Mouse (Mus musculus): ENCODE data around the gene Gm4201. TPM values are rescaled to one million over a fixed set of nuclear protein-coding genes. Genes with fewer than 3 reads are reported as not detected.

Gm4201 gene
- not detected in 2 replicates for polyA plus RNA-seq (2015; fragmentation: Nextera tagmentation; extraction: Ambion mirVana)

DNA sequence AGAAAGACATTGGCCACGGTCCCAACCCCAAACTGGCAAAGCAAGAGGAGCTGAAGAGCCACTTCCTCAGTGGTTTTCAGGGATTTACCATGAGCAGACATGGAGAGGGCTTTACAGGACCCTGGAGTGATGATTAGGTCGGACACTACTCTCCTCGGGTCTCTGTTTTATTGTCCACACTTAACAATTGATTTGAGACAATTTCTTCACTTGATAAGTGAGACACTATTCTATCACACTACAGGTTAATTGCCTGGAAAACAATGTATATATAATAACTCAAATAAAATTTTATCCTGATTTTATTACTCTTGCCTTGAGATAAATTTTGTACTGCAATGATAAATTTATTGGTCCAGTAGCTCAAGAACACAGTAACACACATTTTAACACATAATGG lies at the start of gene Gm4201:
TSS of gene Gm4201 (minus strand) at position 101 of the 400 bp plus-strand sequence.

GRCm38 (mm10) chr7:22588027-22588426 lies 22.9 kb upstream of the Gm4201 start, which contains the start of gene Gm4565:
Gm4565 (minus strand) TSS chr7:22588127.

GRCm38 (mm10) chr7:22534787-22535186 lies 30.4 kb downstream of the Gm4201 start, which contains the start of gene Gm8677:
Gm8677 (minus strand) TSS chr7:22534887.

GRCm38 (mm10) chr7:22522667-22523066 lies 42.5 kb downstream of the Gm4201 start, which contains the start of gene Vmn1r152:
Vmn1r152 (plus strand) TSS chr7:22522967.

Other genes with a start within 250 kb of the Gm4201 start
- not detected in 2 replicates for gene Gm4187, start 235.6 kb downstream of the Gm4201 start, polyA plus RNA-seq (2015; fragmentation: Nextera tagmentation; extraction: Ambion mirVana)
- not detected in 2 replicates for gene Gm8660, start 194.3 kb downstream of the Gm4201 start, polyA plus RNA-seq (2015; fragmentation: Nextera tagmentation; extraction: Ambion mirVana)
- gene Vmn1r148, start 151.8 kb downstream of the Gm4201 start, polyA plus RNA-seq (2015; fragmentation: Nextera tagmentation; extraction: Ambion mirVana): not detected in 2 replicates
- not detected in 2 replicates for gene Vmn1r149, start 127.1 kb downstream of the Gm4201 start, polyA plus RNA-seq (2015; fragmentation: Nextera tagmentation; extraction: Ambion mirVana)
- not detected in 2 replicates for gene Gm10665, start 101.3 kb downstream of the Gm4201 start, polyA plus RNA-seq (2015; fragmentation: Nextera tagmentation; extraction: Ambion mirVana)
- not detected in 2 replicates for gene Vmn1r151, start 65.7 kb downstream of the Gm4201 start, polyA plus RNA-seq (2015; fragmentation: Nextera tagmentation; extraction: Ambion mirVana)
- not detected in 2 replicates for gene Vmn1r152, start 42.4 kb downstream of the Gm4201 start, polyA plus RNA-seq (2015; fragmentation: Nextera tagmentation; extraction: Ambion mirVana)
- not detected in 2 replicates for gene Gm8677, start 30.5 kb downstream of the Gm4201 start, polyA plus RNA-seq (2015; fragmentation: Nextera tagmentation; extraction: Ambion mirVana)
- gene Gm4565, start 22.8 kb upstream of the Gm4201 start, polyA plus RNA-seq (2015; fragmentation: Nextera tagmentation; extraction: Ambion mirVana): 0.16 TPM in 1 of 2 replicates, not detected in the other
- not detected in 2 replicates for gene Vmn1r155, start 92.7 kb upstream of the Gm4201 start, polyA plus RNA-seq (2015; fragmentation: Nextera tagmentation; extraction: Ambion mirVana)
- not detected in 2 replicates for gene Gm8693, start 127.0 kb upstream of the Gm4201 start, polyA plus RNA-seq (2015; fragmentation: Nextera tagmentation; extraction: Ambion mirVana)
- gene Gm4567, start 154.4 kb upstream of the Gm4201 start, polyA plus RNA-seq (2015; fragmentation: Nextera tagmentation; extraction: Ambion mirVana): not detected in 2 replicates
- not detected in 2 replicates for gene Vmn1r157, start 196.4 kb upstream of the Gm4201 start, polyA plus RNA-seq (2015; fragmentation: Nextera tagmentation; extraction: Ambion mirVana)
- gene Vmn1r158, start 225.4 kb upstream of the Gm4201 start, polyA plus RNA-seq (2015; fragmentation: Nextera tagmentation; extraction: Ambion mirVana): not detected in 2 replicates

All from adrenal gland, postnatal 0 days (tissue).